In the genomic region with DNA sequence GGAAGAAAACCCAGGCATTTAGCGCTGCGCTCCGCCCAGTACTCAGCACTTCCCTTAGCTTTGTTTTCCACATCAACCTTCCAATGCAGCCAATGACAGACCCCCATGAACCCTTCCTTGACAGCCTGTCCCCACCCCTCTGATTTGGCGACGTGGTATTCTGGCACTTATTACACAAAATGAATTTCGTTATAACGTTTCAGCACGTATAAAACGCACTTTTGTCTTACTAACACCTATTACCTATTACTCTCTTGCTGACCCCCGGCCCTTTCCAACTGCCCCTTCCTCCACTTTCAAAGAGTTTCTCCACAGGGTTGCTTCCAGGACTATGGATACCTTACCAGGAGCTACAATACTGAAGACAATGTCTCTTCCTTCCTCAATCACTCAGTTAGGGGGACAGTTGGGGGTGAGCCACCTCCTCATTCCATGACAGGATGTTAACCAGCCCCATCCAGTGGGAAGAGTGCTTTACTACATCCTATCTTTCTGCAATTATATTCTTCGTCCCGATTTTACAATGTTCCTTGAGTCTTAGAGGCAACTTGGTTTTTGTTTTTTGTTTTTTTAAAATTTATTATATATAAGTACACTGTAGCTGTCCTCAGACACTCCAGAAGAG, we compare ENCODE assay signal across 8 mouse cellular contexts. TPM values are rescaled to one million over a fixed set of nuclear protein-coding genes. Genes with fewer than 3 reads are reported as not detected.
DNase-seq lines count a peak whose midpoint lies in the region; ATAC-seq and TF ChIP-seq lines count a peak whose summit lies in the region.

No protein-coding gene starts in this region.

- H3K27me3 ChIP-seq in intestine, postnatal 0 days (replicated peaks; ENCODE audit: control insufficient read depth, insufficient read depth, low read length): no peaks in the 10 kb centered on the region
- H3K27me3 ChIP-seq in neural tube, embryonic 13.5 days: no peaks in the 10 kb centered on the region

- H3K4me2 ChIP-seq in intestine, postnatal 0 days (replicated peaks; ENCODE audit: low read depth): peak overlapping the region; percentile 67
- peak overlapping the region; percentile 55 for H3K4me2 ChIP-seq in neural tube, embryonic 13.5 days

- TF ChIP-seq POLR2A in lung, adult 2 months (IDR thresholded peaks at IDR 0.05; ENCODE audit: borderline replicate concordance, extremely low read depth, low read depth, low read length): no peak
- no peak for TF ChIP-seq POLR2A in embryonic fibroblast, embryonic 13.5 days (IDR thresholded peaks at IDR 0.05; ENCODE audit: low read depth, low read length)

- no peaks in the 10 kb centered on the region for H3K9me3 ChIP-seq in intestine, postnatal 0 days (ENCODE audit: control insufficient read depth)
- no peaks in the 10 kb centered on the region for H3K9me3 ChIP-seq in neural tube, embryonic 13.5 days

- no peak for DNase-seq in lung, adult 2 months
- DNase-seq in lung, postnatal 14 days: no peak
- no peak for DNase-seq in adipocyte (ENCODE audit: low spot score)
- no peak for DNase-seq in retina, embryonic 14.5 days (ENCODE audit: low spot score)

- H3K36me3 ChIP-seq in intestine, postnatal 0 days (ENCODE audit: control insufficient read depth, insufficient read depth): peaks cover 42% of the 10 kb centered on the region
- peaks cover 40% of the 10 kb centered on the region for H3K36me3 ChIP-seq in neural tube, embryonic 13.5 days

- ATAC-seq in intestine, postnatal 0 days: peak; percentile 28
- ATAC-seq in neural tube, embryonic 13.5 days (ENCODE audit: low read depth): peak; percentile 55
- no peak for ATAC-seq in erythroid progenitor cell, adult 5-6 weeks (replicated peaks; ENCODE audit: low FRiP score, poor library complexity, severe bottlenecking)

- no peak overlapping the region for H3K4me3 ChIP-seq in lung, adult 2 months (replicated peaks; ENCODE audit: extremely low read depth, low read depth, low read length)
- no peak overlapping the region for H3K4me3 ChIP-seq in embryonic fibroblast, embryonic 13.5 days (ENCODE audit: insufficient read depth, low read length)
- no peak overlapping the region for H3K4me3 ChIP-seq in intestine, postnatal 0 days (ENCODE audit: low read depth, low read length)
- peak overlapping the region; percentile 28 for H3K4me3 ChIP-seq in neural tube, embryonic 13.5 days

- TF ChIP-seq CTCF in lung, adult 2 months (IDR thresholded peaks at IDR 0.05; ENCODE audit: insufficient read depth, low read length): 0 out of 2 replicates have a peak, but pooled peaks have one; percentile 13
- TF ChIP-seq CTCF in embryonic fibroblast, embryonic 13.5 days (IDR thresholded peaks at IDR 0.05; ENCODE audit: borderline replicate concordance, insufficient read depth, low read length): no peak
- TF ChIP-seq CTCF in intestine, postnatal 0 days (IDR thresholded peaks at IDR 0.05; ENCODE audit: low read depth): peak; percentile 58

- WGBS in lung, adult 2 months: 3% methylated on average over 12 of the region's 12 CpGs
- WGBS in intestine, postnatal 0 days: 8% methylated on average over 12 of the region's 12 CpGs
- 9% methylated on average over 12 of the region's 12 CpGs for WGBS in neural tube, embryonic 13.5 days

- H3K4me1 ChIP-seq in lung, adult 2 months (ENCODE audit: control insufficient read depth, insufficient read depth, low read length): peaks cover 19% of the 10 kb centered on the region
- peaks cover 2% of the 10 kb centered on the region; the same call in 1 of the 2 replicates for H3K4me1 ChIP-seq in embryonic fibroblast, embryonic 13.5 days (ENCODE audit: control insufficient read depth, insufficient read depth, low read length)
- peaks cover 22% of the 10 kb centered on the region; the same call in 1 of the 2 replicates for H3K4me1 ChIP-seq in intestine, postnatal 0 days (replicated peaks; ENCODE audit: control insufficient read depth, insufficient read depth, low read length)
- peaks cover 50% of the 10 kb centered on the region for H3K4me1 ChIP-seq in neural tube, embryonic 13.5 days (replicated peaks)

- H3K27ac ChIP-seq in embryonic fibroblast, embryonic 13.5 days (ENCODE audit: insufficient read depth, low read length): peak overlapping the region; percentile 67
- peak overlapping the region; percentile 95 for H3K27ac ChIP-seq in intestine, postnatal 0 days (ENCODE audit: low read depth, low read length)
- H3K27ac ChIP-seq in neural tube, embryonic 13.5 days (replicated peaks): peak overlapping the region; percentile 98

- no peak overlapping the region; the same call in 1 of the 2 replicates for H3K9ac ChIP-seq in intestine, postnatal 0 days (ENCODE audit: low read depth, low read length)
- H3K9ac ChIP-seq in neural tube, embryonic 13.5 days: peak overlapping the region; percentile 13

RNA-seq across cellular contexts. Expression of a gene that starts 4.0 kb away (rescaled TPM):
- 81.0 and 95.6 TPM in 2 replicates for polyA plus RNA-seq in lung, adult 2 months (2012; rRNA removed)
- polyA plus RNA-seq in embryonic fibroblast, embryonic 13.5 days (2011; ENCODE audit: insufficient read length, low read depth, missing spikeins): 9.5 and 16.6 TPM in 2 replicates
- 37.1 and 37.3 TPM in 2 replicates for polyA plus RNA-seq in intestine, postnatal 0 days (2015; fragmentation: Nextera tagmentation; extraction: Ambion mirVana)
- 6.5 and 9.0 TPM in 2 replicates for polyA plus RNA-seq in neural tube, embryonic 13.5 days (2015; fragmentation: Nextera tagmentation; extraction: Ambion mirVana)
- not detected in 2 replicates for total RNA-seq in erythroid progenitor cell, adult 5-6 weeks (2015; ENCODE audit: low replicate concordance)
- total RNA-seq in erythroid progenitor cell, adult 5-6 weeks (2017; ENCODE audit: low replicate concordance): not detected in 2 replicates

RNA-seq across cellular contexts. Expression of a gene that starts 22.1 kb away (rescaled TPM):
- polyA plus RNA-seq in lung, adult 2 months (2012; rRNA removed): 844 and 991 TPM in 2 replicates
- 388 and 402 TPM in 2 replicates for polyA plus RNA-seq in embryonic fibroblast, embryonic 13.5 days (2011; ENCODE audit: insufficient read length, low read depth, missing spikeins)
- polyA plus RNA-seq in intestine, postnatal 0 days (2015; fragmentation: Nextera tagmentation; extraction: Ambion mirVana): 245 and 265 TPM in 2 replicates
- polyA plus RNA-seq in neural tube, embryonic 13.5 days (2015; fragmentation: Nextera tagmentation; extraction: Ambion mirVana): 350 and 384 TPM in 2 replicates
- 382 and 420 TPM in 2 replicates for total RNA-seq in erythroid progenitor cell, adult 5-6 weeks (2015; ENCODE audit: low replicate concordance)
- 334 and 357 TPM in 2 replicates for total RNA-seq in erythroid progenitor cell, adult 5-6 weeks (2017; ENCODE audit: low replicate concordance)

RNA-seq across cellular contexts. Expression of a gene that starts 25.6 kb away (rescaled TPM):
- polyA plus RNA-seq in lung, adult 2 months (2012; rRNA removed): 41.5 and 41.8 TPM in 2 replicates
- 31.1 and 31.5 TPM in 2 replicates for polyA plus RNA-seq in embryonic fibroblast, embryonic 13.5 days (2011; ENCODE audit: insufficient read length, low read depth, missing spikeins)
- polyA plus RNA-seq in intestine, postnatal 0 days (2015; fragmentation: Nextera tagmentation; extraction: Ambion mirVana): 36.9 and 38.9 TPM in 2 replicates
- polyA plus RNA-seq in neural tube, embryonic 13.5 days (2015; fragmentation: Nextera tagmentation; extraction: Ambion mirVana): 13.5 and 17.4 TPM in 2 replicates
- total RNA-seq in erythroid progenitor cell, adult 5-6 weeks (2015; ENCODE audit: low replicate concordance): 206 and 249 TPM in 2 replicates
- total RNA-seq in erythroid progenitor cell, adult 5-6 weeks (2017; ENCODE audit: low replicate concordance): 122 and 166 TPM in 2 replicates

RNA-seq across cellular contexts. Expression of a gene that starts 32.4 kb away (rescaled TPM):
- polyA plus RNA-seq in lung, adult 2 months (2012; rRNA removed): 1.7 and 1.8 TPM in 2 replicates
- 0.40 and 0.76 TPM in 2 replicates for polyA plus RNA-seq in embryonic fibroblast, embryonic 13.5 days (2011; ENCODE audit: insufficient read length, low read depth, missing spikeins)
- 0.31 and 0.50 TPM in 2 replicates for polyA plus RNA-seq in intestine, postnatal 0 days (2015; fragmentation: Nextera tagmentation; extraction: Ambion mirVana)
- 1.9 and 2.0 TPM in 2 replicates for polyA plus RNA-seq in neural tube, embryonic 13.5 days (2015; fragmentation: Nextera tagmentation; extraction: Ambion mirVana)
- 4.2 and 8.6 TPM in 2 replicates for total RNA-seq in erythroid progenitor cell, adult 5-6 weeks (2015; ENCODE audit: low replicate concordance)
- total RNA-seq in erythroid progenitor cell, adult 5-6 weeks (2017; ENCODE audit: low replicate concordance): 0.64 TPM in 1 of 2 replicates, not detected in the other

RNA-seq across cellular contexts. Expression of a gene that starts 34.4 kb away (rescaled TPM):
- polyA plus RNA-seq in lung, adult 2 months (2012; rRNA removed): 87.8 and 91.9 TPM in 2 replicates
- 11.3 and 15.4 TPM in 2 replicates for polyA plus RNA-seq in embryonic fibroblast, embryonic 13.5 days (2011; ENCODE audit: insufficient read length, low read depth, missing spikeins)
- 20.4 and 21.4 TPM in 2 replicates for polyA plus RNA-seq in intestine, postnatal 0 days (2015; fragmentation: Nextera tagmentation; extraction: Ambion mirVana)
- 15.9 and 19.0 TPM in 2 replicates for polyA plus RNA-seq in neural tube, embryonic 13.5 days (2015; fragmentation: Nextera tagmentation; extraction: Ambion mirVana)
- total RNA-seq in erythroid progenitor cell, adult 5-6 weeks (2015; ENCODE audit: low replicate concordance): 15.5 and 24.5 TPM in 2 replicates
- 12.3 and 17.7 TPM in 2 replicates for total RNA-seq in erythroid progenitor cell, adult 5-6 weeks (2017; ENCODE audit: low replicate concordance)
